Mouse (Mus musculus) ES-Bruce4 (cell line): ENCODE measurements around the gene Ifna1.

Experiments used
- CTCF ChIP-seq: IDR thresholded peaks from one replicate; pipeline ENCODE4 v1.8.1; 2011; ENCODE audit warnings: low read depth, low read length
- EP300 ChIP-seq: IDR thresholded peaks from 2 replicates; pipeline ENCODE4 v1.6.1; 2011; ENCODE audit warnings: low read depth, low read length; ENCODE audit not compliant: insufficient read depth
- POLR2A ChIP-seq: IDR thresholded peaks from one replicate; pipeline ENCODE4 v1.8.1; 2011; ENCODE audit warnings: low read length; ENCODE audit not compliant: insufficient read depth

GRCm38 (mm10) chr4:88875435-88876095, 25.7 kb downstream of the Ifna1 start:
- no peak for TF ChIP-seq POLR2A
- TF ChIP-seq CTCF = no peak
- no peak for TF ChIP-seq EP300
